Mouse (Mus musculus) adrenal gland, postnatal 36 days (tissue): ENCODE measurements around the gene Socs5. TPM values are rescaled to one million over a fixed set of nuclear protein-coding genes. Genes with fewer than 3 reads are reported as not detected.
"Not testable (repeated sequence)": the region's sequence is repeated elsewhere in the genome, so short reads cannot be mapped to it uniquely, and the experiment has no call there.

ENCODE experiments used
- DNase-seq, 2 experiments: peaks; one replicate each; pipeline ENCODE4 v3.0.0; 2021; ENCODE audit warnings: mixed read lengths in 1 of 2
- long read RNA-seq, 2 experiments: library from polyadenylated mRNA; stranded (forward); transcript quantifications; one replicate each; pipeline ENCODE4 v2.0.0; 2021; ENCODE audit warnings: borderline sequencing depth in 2 of 2
- total RNA-seq, 2 experiments: library from RNA; stranded (reverse); gene quantifications; 2 replicates each; pipeline ENCODE4 v1.2.3; 2021

The Socs5 gene
- total RNA-seq: 10 to 100 TPM; 75.7 to 80.5 TPM
- long read RNA-seq, experiment 1, partial matches to known transcripts: 0 of 13 reads
- long read RNA-seq, experiment 1, other reads (novel, unspliced or antisense): 10 of 13 reads
- long read RNA-seq, experiment 2, partial matches to known transcripts: 0 of 8 reads
- long read RNA-seq, experiment 2, other reads (novel, unspliced or antisense): 4 of 8 reads

GRCm38 (mm10) chr17:87107623-87108221 lies at the start of gene Socs5:
Gene Socs5, plus strand, starts transcription at chr17:87107679.
- no peak for DNase-seq

- DNase-seq: peak; percentile 24 to 35
These were observed 44.8 kb upstream of the Socs5 start for GRCm38 (mm10) chr17:87062639-87063038.

- no peak for DNase-seq
These were observed 44.0 kb upstream of the Socs5 start for GRCm38 (mm10) chr17:87063461-87063860.

GRCm38 (mm10) chr17:87063969-87064368 lies 43.5 kb upstream of the Socs5 start:
- DNase-seq: no peak

GRCm38 (mm10) chr17:87068997-87069396 lies 38.5 kb upstream of the Socs5 start:
- DNase-seq: no peak

- not testable (repeated sequence) for DNase-seq
These were observed 35.3 kb upstream of the Socs5 start for GRCm38 (mm10) chr17:87072183-87072582.

- no peak for DNase-seq
These were observed 34.6 kb upstream of the Socs5 start for GRCm38 (mm10) chr17:87072766-87073440.

- DNase-seq: no peak
These were observed 34.0 kb upstream of the Socs5 start for GRCm38 (mm10) chr17:87073470-87073869.

GRCm38 (mm10) chr17:87078217-87078616 lies 29.3 kb upstream of the Socs5 start:
- DNase-seq: not testable (repeated sequence)

GRCm38 (mm10) chr17:87080724-87081123 lies 26.8 kb upstream of the Socs5 start:
- peak in 1 of 2 experiments; percentile 31 for DNase-seq

GRCm38 (mm10) chr17:87082547-87082946 lies 24.9 kb upstream of the Socs5 start:
- DNase-seq: no peak

GRCm38 (mm10) chr17:87083671-87084070 lies 23.8 kb upstream of the Socs5 start:
- no peak for DNase-seq

- DNase-seq: peak; percentile 47 to 56
These were observed 21.8 kb upstream of the Socs5 start for GRCm38 (mm10) chr17:87085726-87086125.

GRCm38 (mm10) chr17:87089296-87089695 lies 18.2 kb upstream of the Socs5 start:
- DNase-seq: no peak

GRCm38 (mm10) chr17:87093061-87093460 lies 14.4 kb upstream of the Socs5 start:
- DNase-seq: no peak

GRCm38 (mm10) chr17:87096951-87097350 lies 10.5 kb upstream of the Socs5 start:
- no peak for DNase-seq

GRCm38 (mm10) chr17:87097576-87097975 lies 9.9 kb upstream of the Socs5 start:
- no peak for DNase-seq

- DNase-seq: no peak
These were observed 6.5 kb upstream of the Socs5 start for GRCm38 (mm10) chr17:87100947-87101346.

- DNase-seq: peak; percentile 80 to 83
These were observed 4.8 kb upstream of the Socs5 start for GRCm38 (mm10) chr17:87102636-87103035.

- DNase-seq: no peak
These were observed 4.4 kb upstream of the Socs5 start for GRCm38 (mm10) chr17:87103060-87103459.

- DNase-seq: no peak
These were observed 3.2 kb upstream of the Socs5 start for GRCm38 (mm10) chr17:87104276-87104675.

GRCm38 (mm10) chr17:87105941-87106340 lies 1.5 kb upstream of the Socs5 start:
- DNase-seq: peak in 1 of 2 experiments; percentile 46
